Mouse (Mus musculus) cortical plate, adult 2 months (tissue): ENCODE results near the gene Cacna1c. TPM values are rescaled to one million over a fixed set of nuclear protein-coding genes. Genes with fewer than 3 reads are reported as not detected.

Experiments
- H3K27ac ChIP-seq: fragments of 200-500 bp; 2 replicates; pipeline ENCODE4 v1.5.1; 2012; ENCODE audit warnings: low read length, control low read depth, inconsistent platforms; ENCODE audit not compliant: insufficient read depth
- H3K4me1 ChIP-seq: fragments of 200-500 bp; 2 replicates; pipeline ENCODE4 v1.6.1; 2011; ENCODE audit warnings: low read length; ENCODE audit not compliant: control insufficient read depth, insufficient read depth
- H3K4me3 ChIP-seq: fragments of 200-500 bp; 2 replicates; pipeline ENCODE4 v1.5.1; 2011; ENCODE audit warnings: mild to moderate bottlenecking, low read length, control low read depth; ENCODE audit not compliant: insufficient read depth
- CTCF ChIP-seq: fragments of 200-500 bp; IDR thresholded peaks from 2 replicates; pipeline ENCODE4 v1.5.1; 2011; ENCODE audit warnings: mild to moderate bottlenecking, control low read depth, low read length; ENCODE audit not compliant: insufficient read depth; ENCODE audit errors: extremely low read depth
- POLR2A ChIP-seq: fragments of 200-500 bp; IDR thresholded peaks from 2 replicates; pipeline ENCODE4 v1.6.1; 2011; ENCODE audit warnings: mild to moderate bottlenecking, low read length, control low read depth; ENCODE audit not compliant: insufficient read depth; ENCODE audit errors: extremely low read depth
- polyA plus RNA-seq: library from polyadenylated mRNA; depleted of rRNA; stranded (reverse); fragments of >200 nt; gene quantifications from 2 replicates; pipeline ENCODE4 v1.2.3, GENCODE M21; 2012

Gene Cacna1c
- polyA plus RNA-seq, 1 experiment = 15.9 TPM

GRCm38 (mm10) chr6:119228861-119229603 lies 32.8 kb upstream of the Cacna1c start:
- TF ChIP-seq CTCF = no peak
- no peak for TF ChIP-seq POLR2A
- no peak overlapping the region for H3K4me3 ChIP-seq
- peaks cover 8% of the 10 kb centered on the region for H3K4me1 ChIP-seq
- H3K27ac ChIP-seq = no peak overlapping the region

GRCm38 (mm10) chr6:119227001-119227400 lies 30.8 kb upstream of the Cacna1c start:
- no peak for TF ChIP-seq CTCF
- TF ChIP-seq POLR2A = no peak
- Histone ChIP-seq H3K27ac (no peak overlapping the region), H3K4me3 (no peak overlapping the region), H3K4me1 (peaks cover 8% of the 10 kb centered on the region)

- H3K4me3 ChIP-seq = no peak overlapping the region
- H3K27ac ChIP-seq = no peak overlapping the region
- TF ChIP-seq POLR2A = no peak
- no peak for TF ChIP-seq CTCF
- H3K4me1 ChIP-seq = peaks cover 11% of the 10 kb centered on the region
Measured at GRCm38 (mm10) chr6:119225731-119226130, 29.5 kb upstream of the Cacna1c start.

GRCm38 (mm10) chr6:119225226-119225625 lies 29.0 kb upstream of the Cacna1c start:
- Histone ChIP-seq H3K4me3 (no peak overlapping the region), H3K4me1 (peaks cover 11% of the 10 kb centered on the region), H3K27ac (no peak overlapping the region)
- TF ChIP-seq CTCF (no peak), POLR2A (no peak)

GRCm38 (mm10) chr6:119224451-119225195 lies 28.4 kb upstream of the Cacna1c start:
- Histone ChIP-seq H3K27ac (no peak overlapping the region), H3K4me3 (no peak overlapping the region), H3K4me1 (peaks cover 12% of the 10 kb centered on the region)
- TF ChIP-seq CTCF (no peak), POLR2A (no peak)

- peaks cover 13% of the 10 kb centered on the region for H3K4me1 ChIP-seq
- H3K27ac ChIP-seq = no peak overlapping the region
- no peak overlapping the region for H3K4me3 ChIP-seq
- TF ChIP-seq POLR2A (no peak), CTCF (peak; percentile 95)
Measured at GRCm38 (mm10) chr6:119220297-119220696, 24.1 kb upstream of the Cacna1c start.

- TF ChIP-seq CTCF = no peak
- no peak for TF ChIP-seq POLR2A
- Histone ChIP-seq H3K4me1 (peaks cover 11% of the 10 kb centered on the region), H3K4me3 (no peak overlapping the region), H3K27ac (peak overlapping the region; percentile 3; the same call in 1 of the 2 replicates)
Measured at GRCm38 (mm10) chr6:119219237-119219870, 23.1 kb upstream of the Cacna1c start.

- Histone ChIP-seq H3K27ac (no peak overlapping the region), H3K4me3 (no peak overlapping the region), H3K4me1 (peaks cover 10% of the 10 kb centered on the region)
- TF ChIP-seq CTCF (no peak), POLR2A (no peak)
Measured at GRCm38 (mm10) chr6:119218591-119218990, 22.4 kb upstream of the Cacna1c start.

GRCm38 (mm10) chr6:119217661-119218060 lies 21.4 kb upstream of the Cacna1c start:
- TF ChIP-seq POLR2A = no peak
- TF ChIP-seq CTCF = no peak
- Histone ChIP-seq H3K4me1 (peaks cover 10% of the 10 kb centered on the region), H3K27ac (no peak overlapping the region), H3K4me3 (no peak overlapping the region)
